Mouse (Mus musculus): ENCODE data around the gene 1700001O22Rik.

1700001O22Rik gene

GRCm38 (mm10) chr2:30810573-30810972 lies 7.1 kb upstream of the 1700001O22Rik start:
- no peak for DNase-seq

DNA sequence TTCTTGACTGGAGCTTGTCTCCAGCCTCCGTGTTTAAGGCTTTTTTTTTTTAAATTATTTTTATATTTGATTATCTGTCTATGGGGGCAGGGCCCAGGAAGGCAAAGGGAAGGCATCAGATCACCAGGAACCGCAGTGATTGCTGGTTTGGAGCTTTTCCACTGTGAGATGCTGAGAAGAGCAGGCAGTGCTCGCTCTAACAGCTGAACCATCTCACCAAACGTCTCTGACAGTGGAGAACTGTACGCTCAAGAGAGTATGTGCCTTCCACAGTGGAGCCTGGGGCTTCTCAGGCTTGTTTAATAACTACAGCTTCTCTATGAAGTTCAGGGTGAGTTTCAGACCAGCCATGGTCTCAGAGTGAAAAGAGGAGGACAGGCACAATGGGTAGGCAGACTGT lies 6.0 kb upstream of the 1700001O22Rik start:
- DNase-seq: no peak

DNA sequence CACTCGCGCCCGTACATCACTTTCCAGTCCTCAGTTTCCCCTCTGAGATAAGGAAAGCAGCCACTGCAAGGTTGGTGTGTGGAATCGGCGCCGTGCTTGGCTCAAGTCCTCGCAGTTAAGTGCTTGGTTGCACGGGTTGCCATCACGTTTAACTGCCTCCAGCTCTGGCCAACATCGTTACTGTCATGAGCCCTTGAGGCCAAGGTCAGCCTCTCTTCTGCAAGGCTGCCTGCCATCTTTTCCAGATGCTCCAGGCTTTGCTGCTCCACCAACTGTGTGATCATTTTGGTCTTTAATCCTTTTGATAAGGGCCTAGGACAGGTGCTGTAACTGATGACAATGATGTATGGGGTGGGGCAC lies 4.8 kb upstream of the 1700001O22Rik start:
- peak in 1 of 2 experiments; percentile 33 for DNase-seq

DNA sequence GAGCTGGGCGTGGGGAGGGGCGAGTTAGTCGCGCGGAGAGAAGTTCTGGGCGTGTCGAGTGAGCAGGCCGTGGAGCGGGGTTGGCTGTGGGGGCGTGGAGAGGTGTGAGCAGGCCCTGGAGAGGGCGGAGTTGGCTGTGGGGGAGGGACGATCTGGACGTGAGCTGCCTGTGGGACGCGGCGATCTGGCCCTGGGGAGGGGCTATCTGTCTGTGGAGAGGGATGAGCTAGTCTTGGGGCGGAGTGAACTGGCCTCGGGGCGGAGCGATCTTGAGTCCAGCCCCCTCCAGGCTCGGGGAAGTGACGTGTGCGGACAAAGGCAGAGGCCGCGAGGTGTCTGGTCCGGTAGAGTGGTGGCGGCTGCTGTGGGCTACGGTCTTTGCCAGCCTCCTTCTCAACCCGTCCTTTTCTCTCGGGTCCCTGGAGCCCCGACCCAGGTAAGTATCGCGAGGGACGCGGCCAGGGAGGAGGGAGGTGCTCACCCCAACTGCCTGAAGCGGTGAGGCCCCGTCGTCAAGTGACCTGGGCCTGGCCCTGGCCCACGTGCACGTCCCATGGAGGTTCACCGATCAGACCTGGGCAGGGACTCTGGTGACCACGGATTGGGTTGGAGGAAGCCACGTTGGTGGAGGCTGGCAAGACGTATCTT lies 4.3 kb upstream of the 1700001O22Rik start, which contains the start of gene Ntmt1:
TSS of gene Ntmt1 (plus strand) at position 179 of the 648 bp plus-strand sequence.
- DNase-seq: peak; percentile 98 to 100

DNA sequence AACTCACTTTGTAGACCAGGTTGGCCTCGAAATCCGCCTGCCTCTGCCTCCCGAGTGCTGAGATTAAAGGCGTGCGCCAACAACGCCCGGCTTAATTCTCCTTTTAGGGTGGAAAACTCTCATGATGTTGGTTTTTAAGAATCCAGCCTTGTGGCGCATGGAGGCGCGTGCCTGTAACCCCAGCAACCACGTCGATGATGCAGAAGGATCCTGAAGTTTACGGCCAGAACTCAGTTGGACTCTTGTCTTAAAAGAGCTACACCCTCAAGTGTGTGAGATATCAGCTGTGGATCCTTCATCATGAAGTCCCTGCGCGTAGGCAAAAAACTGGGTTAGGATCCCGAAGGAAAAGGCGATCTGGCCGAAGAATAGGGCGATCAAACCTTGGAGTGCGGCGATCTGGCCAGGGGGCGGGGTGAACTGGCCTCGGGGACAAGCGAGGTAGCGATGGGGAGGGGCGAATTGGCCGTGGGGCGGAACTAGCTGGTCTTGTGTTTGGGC lies 3.7 kb upstream of the 1700001O22Rik start:
- no peak for DNase-seq

DNA sequence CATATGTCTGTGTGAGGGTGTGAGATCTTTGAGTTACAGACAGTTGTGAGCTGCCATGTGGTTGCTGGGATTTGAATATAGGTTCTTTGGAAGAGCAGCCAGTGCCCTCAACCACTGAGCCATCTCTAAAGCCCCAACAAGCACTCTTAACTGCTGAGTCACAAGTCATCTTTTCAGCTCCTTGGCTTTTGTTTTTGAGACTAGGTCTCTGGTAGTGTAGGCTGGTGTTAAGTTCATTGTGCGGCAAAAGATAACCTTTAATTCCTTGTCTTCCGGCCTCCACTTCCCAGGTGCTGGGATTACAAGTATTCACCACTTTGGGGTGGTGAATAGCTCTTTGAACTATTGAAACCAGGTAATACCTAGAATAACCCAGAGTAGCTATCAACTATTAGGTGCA lies 2.5 kb upstream of the 1700001O22Rik start:
- DNase-seq: no peak

DNA sequence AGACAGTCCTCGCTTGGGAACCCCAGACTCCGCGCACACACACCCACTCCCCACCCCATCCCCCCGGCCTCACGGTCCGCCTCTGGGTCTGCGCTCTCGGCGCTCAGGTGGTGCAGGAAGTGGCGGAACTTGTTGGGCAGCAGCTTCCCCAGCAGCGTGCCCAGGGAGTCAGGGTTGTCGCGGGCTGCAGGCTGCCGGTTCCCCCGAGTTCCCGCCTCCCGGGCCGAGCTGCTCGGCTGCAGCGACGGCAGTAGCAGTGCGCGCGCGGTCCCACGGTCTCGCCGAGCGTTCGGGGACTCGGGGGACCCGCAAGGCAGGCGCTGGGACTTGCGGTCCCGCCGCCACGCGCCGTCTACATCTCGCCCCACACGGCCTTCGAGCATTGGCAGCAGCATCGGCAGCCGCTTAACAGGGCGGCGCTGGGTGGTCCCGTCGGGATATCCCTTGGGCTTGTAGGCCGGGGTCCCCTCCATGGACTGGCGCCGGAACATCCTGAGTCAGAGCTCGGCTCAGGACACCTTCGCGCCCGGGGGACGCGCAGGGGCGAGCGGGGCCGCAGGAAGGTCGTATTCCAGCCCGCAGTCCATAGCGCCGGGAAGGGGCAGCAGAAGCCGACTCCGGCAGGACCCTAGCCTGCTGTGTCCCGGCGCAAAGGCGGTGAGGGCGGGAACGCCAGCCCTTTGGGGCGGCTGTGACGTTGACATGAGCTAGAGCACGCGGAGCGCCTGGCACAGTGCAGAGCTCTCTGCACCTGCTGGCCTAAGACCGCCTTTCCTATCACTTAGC lies 2.2 kb downstream of the 1700001O22Rik start:
- peak; percentile 55 to 59 for DNase-seq

- DNase-seq: no peak
Measured at GRCm38 (mm10) chr2:30800671-30801066, 2.8 kb downstream of the 1700001O22Rik start.

- DNase-seq: no peak
Measured at GRCm38 (mm10) chr2:30799456-30799855, 4.0 kb downstream of the 1700001O22Rik start.

DNA sequence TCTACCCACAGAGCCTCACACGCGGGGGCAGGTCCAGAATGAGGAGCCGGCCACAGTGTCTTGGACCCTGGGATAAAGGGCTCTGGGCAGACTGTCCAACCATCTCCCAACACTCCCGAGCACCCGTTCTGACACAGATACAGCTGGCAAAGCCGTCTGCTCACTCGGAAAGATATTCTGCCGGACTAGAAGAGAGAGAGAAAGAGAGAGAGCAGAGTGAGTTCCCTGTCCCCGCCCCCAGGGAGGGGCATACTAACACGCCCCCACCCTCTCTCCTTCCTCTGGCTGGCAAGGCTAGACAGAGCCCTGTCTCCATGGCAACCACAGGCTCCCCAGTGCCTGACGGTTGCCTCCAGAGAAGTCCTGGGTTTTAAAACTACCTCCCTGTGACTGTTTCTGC lies 7.1 kb downstream of the 1700001O22Rik start:
- peak; percentile 85 to 90 for DNase-seq

GRCm38 (mm10) chr2:30795889-30796275 lies 7.6 kb downstream of the 1700001O22Rik start:
- peak; percentile 64 to 73 for DNase-seq

DNA sequence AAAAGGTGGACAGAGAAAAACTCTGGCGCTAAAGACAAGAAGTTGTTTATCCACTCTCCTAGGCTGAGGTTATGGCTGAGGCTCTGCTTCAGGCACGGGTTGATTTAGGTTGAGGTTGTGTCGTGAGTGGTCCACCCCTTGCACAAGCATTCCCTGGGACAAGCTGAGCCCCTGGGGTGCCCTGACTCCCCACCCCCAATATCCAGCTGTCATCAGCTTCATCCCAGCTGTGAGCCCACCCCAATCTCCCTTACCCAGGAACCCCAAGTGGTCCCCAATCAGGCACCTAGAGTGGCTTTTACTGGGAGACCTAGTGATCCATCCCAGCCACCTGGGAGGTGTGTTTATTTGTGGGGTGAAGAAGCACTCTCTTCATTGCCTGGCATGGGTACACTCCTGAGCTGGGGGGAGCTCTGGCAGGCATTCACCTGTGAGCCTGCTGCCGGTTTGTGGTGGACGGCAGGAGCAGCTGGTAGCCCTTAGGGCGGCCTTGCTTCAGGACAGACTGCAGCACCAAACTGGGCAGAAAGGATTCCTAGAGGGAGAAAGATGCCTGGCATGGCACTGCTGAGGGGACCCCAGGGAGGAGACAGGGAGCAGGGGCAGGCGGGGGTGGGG lies 8.1 kb downstream of the 1700001O22Rik start:
- peak; percentile 52 to 55 for DNase-seq

- DNase-seq: peak; percentile 97 to 99
Measured at GRCm38 (mm10) chr2:30794179-30795108, 9.0 kb downstream of the 1700001O22Rik start.

GRCm38 (mm10) chr2:30792061-30792460 lies 11.4 kb downstream of the 1700001O22Rik start:
- peak in 1 of 2 experiments; percentile 49 for DNase-seq

DNA sequence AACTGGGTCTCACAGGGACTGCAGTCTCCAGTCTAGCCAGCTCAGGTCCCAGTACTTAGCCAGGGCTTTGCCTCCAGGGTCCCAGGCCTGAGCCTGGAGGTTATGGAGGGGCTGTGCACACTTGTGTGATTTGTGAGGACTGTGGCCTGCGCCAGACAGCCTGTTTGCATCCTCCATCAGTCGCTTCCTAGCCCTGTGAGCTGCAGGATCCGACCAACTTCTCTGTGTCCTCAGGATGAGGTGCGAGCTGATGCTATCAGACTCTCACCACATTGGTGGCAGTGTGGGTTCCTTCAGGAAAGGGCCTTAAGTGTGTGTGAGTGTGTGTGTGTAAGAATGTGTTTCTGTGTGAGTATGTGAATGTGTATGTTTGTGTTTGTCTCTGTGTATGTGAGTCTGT lies 16.0 kb downstream of the 1700001O22Rik start:
- DNase-seq: no peak

DNA sequence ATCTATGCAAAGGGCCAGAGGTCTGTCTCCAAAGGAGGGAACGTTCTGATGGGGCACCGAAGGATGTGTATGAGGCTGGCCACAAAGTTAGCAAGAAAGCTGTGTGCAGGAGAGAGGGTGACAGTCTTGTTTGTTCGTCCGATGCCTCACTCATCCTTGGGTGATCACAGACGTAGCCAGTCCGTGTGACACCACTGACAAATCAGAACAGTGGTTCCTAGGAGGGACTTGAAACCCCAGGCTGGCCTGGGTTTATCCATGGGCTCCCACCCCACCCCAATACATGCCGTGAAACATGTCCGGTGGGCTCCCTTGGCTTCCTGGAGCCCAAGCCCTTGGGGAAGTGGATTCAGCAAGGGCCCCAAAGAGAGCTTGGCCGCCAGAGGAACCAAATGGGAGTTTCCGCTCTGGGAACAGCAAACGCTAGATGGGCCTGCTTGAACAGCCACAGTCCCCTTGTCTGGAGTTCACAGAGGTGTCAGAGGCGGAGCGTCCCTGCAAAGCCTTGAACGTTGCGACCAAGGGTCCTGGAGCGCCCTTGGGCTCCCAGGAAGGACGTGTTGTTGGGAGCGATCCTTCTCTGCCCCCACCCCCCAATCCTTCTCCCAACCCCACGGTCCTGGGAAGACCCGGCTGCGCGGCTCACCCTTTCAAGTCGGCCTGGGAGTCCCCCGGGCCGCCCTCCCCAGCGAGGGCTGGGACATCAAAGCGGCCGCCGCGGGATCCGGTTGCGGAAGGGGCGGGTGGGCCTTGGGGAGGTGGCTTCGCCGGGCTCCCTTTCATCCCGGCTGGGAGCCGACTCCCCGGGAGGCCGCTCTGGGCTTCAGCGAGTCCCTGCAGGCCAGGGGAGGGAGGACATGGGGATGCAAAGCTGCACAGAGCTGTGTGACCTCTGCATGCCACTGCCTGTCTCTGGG lies 19.1 kb downstream of the 1700001O22Rik start:
- DNase-seq: peak in 1 of 2 experiments; percentile 28

- DNase-seq: peak; percentile 82 to 84
Measured at GRCm38 (mm10) chr2:30783346-30783745, 20.1 kb downstream of the 1700001O22Rik start.

DNA sequence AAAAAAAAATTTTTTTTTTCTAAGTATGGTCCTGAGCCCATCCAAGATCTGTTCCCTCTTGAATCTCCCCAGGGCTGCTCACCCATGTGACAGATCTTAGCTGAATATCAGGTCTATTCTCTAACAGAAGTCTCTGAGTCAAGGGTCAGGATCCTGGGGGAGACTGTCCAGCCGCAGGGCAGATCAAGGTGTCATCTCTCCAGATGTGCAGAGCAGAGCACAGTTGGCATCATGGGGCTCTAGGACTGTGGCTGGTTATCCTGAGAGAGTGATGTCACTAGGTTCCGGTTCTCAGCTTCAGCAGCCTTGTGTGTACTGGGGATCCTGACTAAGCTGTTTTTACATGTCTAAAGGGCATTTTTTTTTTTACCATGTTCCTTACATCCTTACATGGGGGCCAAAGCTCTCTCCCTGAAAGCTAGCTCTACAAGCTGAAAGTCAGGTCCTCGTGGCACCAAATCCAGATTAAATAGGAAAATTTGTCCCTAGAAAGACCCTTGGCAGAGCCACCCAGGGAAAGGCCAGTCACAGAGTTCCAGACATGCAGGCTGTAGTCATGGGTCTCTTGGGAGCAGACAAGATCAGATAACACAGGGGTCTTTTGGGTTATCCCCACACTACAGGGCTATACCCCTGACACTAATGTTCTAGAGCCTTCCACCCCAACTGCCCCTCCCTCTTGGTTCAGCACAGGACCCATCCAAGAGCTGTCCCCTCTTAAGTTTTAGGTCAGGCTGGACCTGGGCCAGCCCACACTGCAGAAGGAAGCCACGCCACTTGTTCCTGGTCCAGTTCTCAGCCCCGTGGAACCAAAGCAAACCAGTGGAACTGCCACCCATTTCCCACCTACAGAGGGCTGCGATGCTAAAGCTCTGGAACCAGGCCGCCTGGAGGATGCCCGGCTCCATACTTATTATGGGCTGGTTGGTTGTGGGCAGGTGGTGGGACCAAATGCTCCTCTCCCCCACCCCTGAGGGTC lies 20.9 kb downstream of the 1700001O22Rik start:
- DNase-seq: no peak

DNA sequence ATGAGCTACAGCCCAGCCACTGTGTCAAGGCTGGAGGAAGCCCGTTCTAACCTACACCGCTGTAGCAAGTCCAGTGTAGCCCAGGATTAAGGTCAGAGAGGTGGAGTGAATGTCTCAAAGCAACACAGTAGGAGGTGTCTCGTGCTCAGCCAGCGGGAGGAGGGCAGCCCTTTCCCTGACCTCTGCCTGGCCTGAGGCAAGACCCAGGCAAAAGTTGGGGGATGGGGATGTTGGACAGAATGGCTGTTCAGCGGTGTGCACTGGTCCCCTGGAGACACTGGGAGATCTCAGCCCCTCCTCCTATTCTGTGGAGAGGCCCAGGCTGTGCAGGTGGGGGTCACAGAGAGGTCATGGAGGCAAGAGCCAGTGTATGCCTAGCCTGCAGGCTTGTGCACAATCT lies 24.2 kb downstream of the 1700001O22Rik start:
- DNase-seq: no peak

- DNase-seq: no peak
Measured at GRCm38 (mm10) chr2:30778235-30778634, 25.2 kb downstream of the 1700001O22Rik start.
